Mouse (Mus musculus): Measurements from ENCODE around the gene Rnf20. TPM values are rescaled to one million over a fixed set of nuclear protein-coding genes. Genes with fewer than 3 reads are reported as not detected.

The Rnf20 gene
- total RNA-seq, 1 experiment: 43.6 TPM

- Histone ChIP-seq H3K4me1 (ENCODE audit: control insufficient read depth in 2 of 2, insufficient read depth in 2 of 2, low read length in 2 of 2, poor library complexity in 1 of 2) (no peaks in the 10 kb centered on the region), H3K27ac (ENCODE audit: insufficient read depth, low read depth, low read length, poor library complexity, severe bottlenecking) (no peak within 1 kb of the TSS), H3K36me3 (ENCODE audit: control insufficient read depth, insufficient read depth, low read length, poor library complexity, severe bottlenecking) (no peaks in the 10 kb centered on the region), H3K9ac (ENCODE audit: insufficient read depth, low read depth, low read length, poor library complexity, severe bottlenecking) (no peak within 1 kb of the TSS), H3K4me3 (ENCODE audit: insufficient read depth in 1 of 2, low read depth in 1 of 2, low read length in 2 of 2, poor library complexity in 1 of 2, severe bottlenecking in 1 of 2) (no peak within 1 kb of the TSS), H3K9me3 (ENCODE audit: control insufficient read depth, insufficient read depth, low read depth, low read length) (no peaks in the 10 kb centered on the region)
- in situ Hi-C loops (cut with MboI; ENCODE audit: low sequenced_read_pairs in 2 of 2, unreplicated experiment in 2 of 2): no loop called here
- no peak for DNase-seq (ENCODE audit: low read depth, low spot score)
- no peak for TF ChIP-seq HCFC1 (IDR thresholded peaks at IDR 0.05; ENCODE audit: borderline replicate concordance, insufficient read depth, low read length)
- no peak for TF ChIP-seq CHD2 (IDR thresholded peaks at IDR 0.05; ENCODE audit: low read depth, low read length)
- TF ChIP-seq ZNF384 (IDR thresholded peaks at IDR 0.05; ENCODE audit: low read depth, low read length): no peak
- no peak for TF ChIP-seq ZC3H11A (IDR thresholded peaks at IDR 0.05; ENCODE audit: borderline replicate concordance, low read depth, low read length)
- TF ChIP-seq MAFK (IDR thresholded peaks at IDR 0.05; ENCODE audit: insufficient read depth, low read depth, low read length): no peak
Measured at GRCm38 (mm10) chr4:49681812-49682211, 50.0 kb downstream of the Rnf20 start, which contains the start of gene Ppp3r2. Ppp3r2 (minus strand) TSS chr4:49682024.

DNA sequence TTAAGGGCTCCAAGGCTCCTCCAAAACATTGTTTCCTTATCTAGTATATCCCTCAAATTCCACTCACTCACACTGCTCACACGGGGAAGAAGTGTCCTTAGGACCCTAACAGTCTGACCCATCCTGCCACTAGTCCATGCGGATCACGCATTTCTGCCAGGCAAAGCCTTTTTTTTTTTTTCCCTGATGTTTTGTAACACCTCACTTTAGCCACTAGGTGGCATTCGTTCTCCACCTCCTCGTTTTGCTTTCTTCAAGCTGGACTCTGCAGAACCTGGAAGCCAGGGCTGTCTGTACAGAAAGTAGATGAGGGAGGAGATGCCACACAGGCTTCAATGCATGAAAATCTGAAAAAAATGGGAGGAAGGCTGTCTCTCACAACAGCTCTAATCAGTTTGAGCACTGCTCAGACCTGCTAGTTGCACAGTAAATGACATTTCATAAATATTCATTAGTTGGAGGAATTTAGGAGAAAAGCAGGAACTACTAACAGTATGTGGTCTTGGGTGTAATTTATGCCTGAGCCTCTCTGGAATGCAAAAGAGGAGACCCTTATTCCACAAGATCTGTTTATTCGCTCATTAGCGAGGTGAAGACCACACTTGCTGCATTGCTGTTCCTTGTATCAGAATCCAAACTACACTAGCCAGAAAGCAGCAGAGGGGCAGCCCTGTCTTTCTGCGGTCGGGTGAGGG, 56.9 kb downstream of the Rnf20 start:
- Histone ChIP-seq H3K4me1 (ENCODE audit: control insufficient read depth in 2 of 2, insufficient read depth in 2 of 2, low read length in 2 of 2, poor library complexity in 1 of 2) (no peaks in the 10 kb centered on the region), H3K4me3 (ENCODE audit: insufficient read depth in 1 of 2, low read depth in 1 of 2, low read length in 2 of 2, poor library complexity in 1 of 2, severe bottlenecking in 1 of 2) (no peak overlapping the region), H3K27ac (ENCODE audit: insufficient read depth, low read depth, low read length, poor library complexity, severe bottlenecking) (no peak overlapping the region), H3K9me3 (ENCODE audit: control insufficient read depth, insufficient read depth, low read depth, low read length) (no peaks in the 10 kb centered on the region), H3K9ac (ENCODE audit: insufficient read depth, low read depth, low read length, poor library complexity, severe bottlenecking) (no peak overlapping the region), H3K36me3 (ENCODE audit: control insufficient read depth, insufficient read depth, low read length, poor library complexity, severe bottlenecking) (no peaks in the 10 kb centered on the region)
- in situ Hi-C loops (cut with MboI; ENCODE audit: low sequenced_read_pairs in 2 of 2, unreplicated experiment in 2 of 2): no loop called here
- peak; percentile 50 for DNase-seq (ENCODE audit: low read depth, low spot score)
- no peak for TF ChIP-seq HCFC1 (IDR thresholded peaks at IDR 0.05; ENCODE audit: borderline replicate concordance, insufficient read depth, low read length)
- TF ChIP-seq ZNF384 (IDR thresholded peaks at IDR 0.05; ENCODE audit: low read depth, low read length): peak; percentile 97
- TF ChIP-seq ZC3H11A (IDR thresholded peaks at IDR 0.05; ENCODE audit: borderline replicate concordance, low read depth, low read length): peak; percentile 79; the same call in 1 of the 2 replicates

DNA sequence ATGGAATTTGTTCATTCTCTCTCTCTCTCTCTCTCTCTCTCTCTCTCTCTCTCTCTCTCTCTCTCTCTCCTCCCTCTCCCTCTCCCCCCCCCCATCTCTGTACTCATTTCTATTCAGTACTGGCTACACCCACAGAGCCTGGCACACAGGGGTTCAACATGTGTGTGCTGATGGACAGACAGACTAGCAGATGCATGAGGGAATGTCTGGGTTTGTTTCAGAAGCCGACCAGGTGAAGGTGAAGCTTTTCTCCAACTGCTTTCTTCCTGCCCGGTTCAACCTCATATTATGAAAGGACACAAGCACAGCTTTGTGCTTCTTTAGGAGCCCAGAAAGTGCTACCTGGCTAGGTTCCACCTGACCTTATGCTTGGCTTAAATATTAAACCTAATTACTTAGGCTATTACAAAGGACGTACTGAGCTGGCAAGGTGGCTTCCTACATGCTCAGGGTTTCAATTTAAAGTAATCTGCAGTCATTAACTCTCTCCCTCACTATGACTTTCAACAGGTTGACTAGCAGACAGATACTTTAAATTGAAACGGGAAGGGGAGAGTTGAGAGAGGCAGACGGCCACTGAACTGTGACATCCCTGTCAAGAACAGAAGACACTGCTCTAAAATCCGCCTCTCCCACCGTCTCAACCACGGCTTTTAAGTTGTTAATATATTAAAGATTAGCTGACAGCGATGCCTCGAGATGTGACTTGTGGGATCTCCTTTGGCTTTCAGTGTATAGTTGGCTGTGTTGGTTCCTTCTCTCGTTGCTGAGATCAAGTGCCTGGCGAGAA, 59.8 kb downstream of the Rnf20 start:
- no peaks in the 10 kb centered on the region for H3K4me1 ChIP-seq (ENCODE audit: control insufficient read depth in 2 of 2, insufficient read depth in 2 of 2, low read length in 2 of 2, poor library complexity in 1 of 2)
- in situ Hi-C loops (cut with MboI; ENCODE audit: low sequenced_read_pairs in 2 of 2, unreplicated experiment in 2 of 2): no loop called here
- no peak for DNase-seq (ENCODE audit: low read depth, low spot score)

More for the DNA sequence above, 59.8 kb downstream of the Rnf20 start:
- Histone ChIP-seq H3K27ac (ENCODE audit: insufficient read depth, low read depth, low read length, poor library complexity, severe bottlenecking) (no peak overlapping the region), H3K4me3 (ENCODE audit: insufficient read depth in 1 of 2, low read depth in 1 of 2, low read length in 2 of 2, poor library complexity in 1 of 2, severe bottlenecking in 1 of 2) (no peak overlapping the region), H3K9me3 (ENCODE audit: control insufficient read depth, insufficient read depth, low read depth, low read length) (no peaks in the 10 kb centered on the region), H3K9ac (ENCODE audit: insufficient read depth, low read depth, low read length, poor library complexity, severe bottlenecking) (no peak overlapping the region), H3K36me3 (ENCODE audit: control insufficient read depth, insufficient read depth, low read length, poor library complexity, severe bottlenecking) (no peaks in the 10 kb centered on the region)
- no peak for TF ChIP-seq ZC3H11A (IDR thresholded peaks at IDR 0.05; ENCODE audit: borderline replicate concordance, low read depth, low read length)
- no peak for TF ChIP-seq HCFC1 (IDR thresholded peaks at IDR 0.05; ENCODE audit: borderline replicate concordance, insufficient read depth, low read length)
- no peak for TF ChIP-seq CHD2 (IDR thresholded peaks at IDR 0.05; ENCODE audit: low read depth, low read length)
- no peak for TF ChIP-seq MAFK (IDR thresholded peaks at IDR 0.05; ENCODE audit: insufficient read depth, low read depth, low read length)
- no peak for TF ChIP-seq ZNF384 (IDR thresholded peaks at IDR 0.05; ENCODE audit: low read depth, low read length)

Other genes starting within 250 kb of the Rnf20 start
- gene Acnat2, start 223.9 kb upstream of the Rnf20 start, total RNA-seq (2012; rRNA removed): not detected in 2 replicates
- gene Acnat1, start 158.1 kb upstream of the Rnf20 start, total RNA-seq (2012; rRNA removed): 0.26 and 0.40 TPM in 2 replicates
- gene Baat, start 125.4 kb upstream of the Rnf20 start, total RNA-seq (2012; rRNA removed): 0.18 and 0.32 TPM in 2 replicates
- 16.3 and 26.4 TPM in 2 replicates for gene Mrpl50, start 110.9 kb upstream of the Rnf20 start, total RNA-seq (2012; rRNA removed)
- 2.6 and 4.3 TPM in 2 replicates for gene Zfp189, start 110.8 kb upstream of the Rnf20 start, total RNA-seq (2012; rRNA removed)
- not detected in 2 replicates for gene Aldob, start 82.5 kb upstream of the Rnf20 start, total RNA-seq (2012; rRNA removed)
- 2.3 and 2.7 TPM in 2 replicates for gene Tmem246, start 34.1 kb upstream of the Rnf20 start, total RNA-seq (2012; rRNA removed)
- gene Ppp3r2, start 50.0 kb downstream of the Rnf20 start, total RNA-seq (2012; rRNA removed): not detected in 2 replicates
- gene Grin3a, start 213.7 kb downstream of the Rnf20 start, total RNA-seq (2012; rRNA removed): 0.11 and 0.18 TPM in 2 replicates